Mouse (Mus musculus) MEL (cell line): ENCODE data around the gene Tmem236. TPM values are rescaled to one million over a fixed set of nuclear protein-coding genes. Genes with fewer than 3 reads are reported as not detected.

Source experiments
- DNase-seq: peaks from one replicate; pipeline ENCODE4 v3.0.0; 2011; ENCODE audit warnings: low read depth, low spot score
- H3K27ac ChIP-seq: 2 replicates; pipeline ENCODE4 v1.5.1; 2012; ENCODE audit warnings: low read depth, mild to moderate bottlenecking, control low read depth, low read length, moderate library complexity; ENCODE audit not compliant: control insufficient read depth
- H3K27me3 ChIP-seq, 2 experiments: fragments of 150-350 bp in 1 of 2; sonication (generic) in 1 of 2; 2 replicates each; pipeline ENCODE4 v1.6.1; 2012; ENCODE audit warnings: low read length in 2 of 2, mild to moderate bottlenecking in 2 of 2, improper control_type of control experiment in 1 of 2, moderate library complexity in 1 of 2; ENCODE audit not compliant: insufficient read depth in 2 of 2, control insufficient read depth in 1 of 2
- H3K36me3 ChIP-seq, 2 experiments: 2 replicates each; pipeline ENCODE4 v1.6.1; 2012 to 2014; ENCODE audit warnings: low read length in 2 of 2, improper control_type of control experiment in 1 of 2, inconsistent platforms in 1 of 2, mild to moderate bottlenecking in 1 of 2; ENCODE audit not compliant: insufficient read depth in 2 of 2, control insufficient read depth in 1 of 2
- H3K4me1 ChIP-seq, 2 experiments: fragments of 150-350 bp in 1 of 2; sonication (generic) in 1 of 2; 2 replicates each; pipeline ENCODE4 v1.6.1; 2012; ENCODE audit warnings: low read length in 2 of 2, improper control_type of control experiment in 1 of 2, mild to moderate bottlenecking in 1 of 2; ENCODE audit not compliant: insufficient read depth in 2 of 2, control insufficient read depth in 1 of 2
- H3K4me3 ChIP-seq, 2 experiments: fragments of 150-350 bp in 1 of 2; sonication (generic) in 1 of 2; 2 replicates each; pipeline ENCODE4 v1.5.1; 2012; ENCODE audit warnings: low read depth in 2 of 2, low read length in 2 of 2, mild to moderate bottlenecking in 2 of 2, moderate library complexity in 2 of 2, control low read depth in 1 of 2, improper control_type of control experiment in 1 of 2; ENCODE audit not compliant: control insufficient read depth in 1 of 2, insufficient read depth in 1 of 2
- H3K79me2 ChIP-seq: 2 replicates; pipeline ENCODE4 v1.6.1; 2012; ENCODE audit warnings: mild to moderate bottlenecking, low read length, moderate library complexity; ENCODE audit not compliant: control insufficient read depth, poor library complexity, insufficient read depth
- H3K9ac ChIP-seq: 2 replicates; pipeline ENCODE4 v1.6.1; 2012; ENCODE audit warnings: low read depth, mild to moderate bottlenecking, control low read depth, low read length, moderate library complexity; ENCODE audit not compliant: control insufficient read depth, poor library complexity, severe bottlenecking
- H3K9me3 ChIP-seq: fragments of 150-350 bp; sonication (generic); replicated peaks from 2 replicates; pipeline ENCODE4 v1.6.1; 2012; ENCODE audit warnings: mild to moderate bottlenecking, low read length, improper control_type of control experiment, moderate library complexity; ENCODE audit not compliant: insufficient read depth
- BHLHE40 ChIP-seq: IDR thresholded peaks from 2 replicates; pipeline ENCODE4 v1.6.1; 2012; ENCODE audit warnings: low read depth, mild to moderate bottlenecking, inconsistent platforms, low read length, improper control_type of control experiment, borderline replicate concordance
- CHD1 ChIP-seq: IDR thresholded peaks from 2 replicates; pipeline ENCODE4 v1.6.1; 2012; ENCODE audit warnings: low read depth, mild to moderate bottlenecking, inconsistent platforms, low read length, improper control_type of control experiment
- E2F4 ChIP-seq: IDR thresholded peaks from 2 replicates; pipeline ENCODE4 v1.6.1; 2011; ENCODE audit warnings: low read depth, low read length, improper control_type of control experiment, borderline replicate concordance
- ELF1 ChIP-seq: IDR thresholded peaks from 2 replicates; pipeline ENCODE4 v1.6.1; 2014; ENCODE audit warnings: low read depth, mild to moderate bottlenecking, inconsistent platforms, low read length, improper control_type of control experiment, moderate library complexity
- EP300 ChIP-seq, 2 experiments: IDR thresholded peaks; 2 replicates each; pipeline ENCODE4 v1.6.1; 2011; ENCODE audit warnings: improper control_type of control experiment in 2 of 2, low read length in 2 of 2, low read depth in 1 of 2, mild to moderate bottlenecking in 1 of 2
- GABPA ChIP-seq: IDR thresholded peaks from 2 replicates; pipeline ENCODE4 v1.6.1; 2012; ENCODE audit warnings: low read depth, mild to moderate bottlenecking, inconsistent platforms, low read length, improper control_type of control experiment, moderate library complexity
- GATA1 ChIP-seq: IDR thresholded peaks from 2 replicates; pipeline ENCODE4 v1.6.1; 2011; ENCODE audit warnings: low read depth, low read length, improper control_type of control experiment
- HCFC1 ChIP-seq: IDR thresholded peaks from 2 replicates; pipeline ENCODE4 v1.6.1; 2012; ENCODE audit warnings: low read depth, mild to moderate bottlenecking, inconsistent platforms, low read length, improper control_type of control experiment, moderate library complexity
- MAFK ChIP-seq: IDR thresholded peaks from 2 replicates; pipeline ENCODE4 v1.6.1; 2011; ENCODE audit warnings: low read depth, mild to moderate bottlenecking, low read length, improper control_type of control experiment, borderline replicate concordance
- MXI1 ChIP-seq: IDR thresholded peaks from 2 replicates; pipeline ENCODE4 v1.6.1; 2011; ENCODE audit warnings: mild to moderate bottlenecking, low read depth, low read length, improper control_type of control experiment
- MYB ChIP-seq: IDR thresholded peaks from 2 replicates; pipeline ENCODE4 v1.6.1; 2011; ENCODE audit warnings: mild to moderate bottlenecking, low read depth, low read length, improper control_type of control experiment
- NELFE ChIP-seq: IDR thresholded peaks from 2 replicates; pipeline ENCODE4 v1.6.1; 2011; ENCODE audit warnings: low read depth, low read length, improper control_type of control experiment
- POLR2AphosphoS5 ChIP-seq: IDR thresholded peaks from 2 replicates; pipeline ENCODE4 v1.6.1; 2012; ENCODE audit warnings: low read depth, borderline replicate concordance, mild to moderate bottlenecking, inconsistent platforms, low read length, moderate library complexity, mixed read lengths
- SIN3A ChIP-seq: IDR thresholded peaks from 2 replicates; pipeline ENCODE4 v1.6.1; 2012; ENCODE audit warnings: low read length, improper control_type of control experiment, inconsistent platforms
- SMC3 ChIP-seq: IDR thresholded peaks from 2 replicates; pipeline ENCODE4 v1.6.1; 2011; ENCODE audit warnings: low read depth, low read length, improper control_type of control experiment
- TAL1 ChIP-seq: IDR thresholded peaks from 2 replicates; pipeline ENCODE4 v1.6.1; 2012; ENCODE audit warnings: mild to moderate bottlenecking, inconsistent platforms, low read length, moderate library complexity, mixed read lengths
- UBTF ChIP-seq: IDR thresholded peaks from 2 replicates; pipeline ENCODE4 v1.6.1; 2012; ENCODE audit warnings: low read depth, mild to moderate bottlenecking, inconsistent platforms, low read length, improper control_type of control experiment, moderate library complexity, borderline replicate concordance; ENCODE audit not compliant: insufficient read depth
- USF1 ChIP-seq: IDR thresholded peaks from 2 replicates; pipeline ENCODE4 v1.6.1; 2014; ENCODE audit warnings: low read depth, mild to moderate bottlenecking, inconsistent platforms, low read length, improper control_type of control experiment, moderate library complexity
- ZC3H11A ChIP-seq: IDR thresholded peaks from 2 replicates; pipeline ENCODE4 v1.6.1; 2012; ENCODE audit warnings: low read depth, mild to moderate bottlenecking, inconsistent platforms, low read length, improper control_type of control experiment
- ZNF384 ChIP-seq: IDR thresholded peaks from 2 replicates; pipeline ENCODE4 v1.6.1; 2012; ENCODE audit warnings: low read depth, mild to moderate bottlenecking, inconsistent platforms, low read length, improper control_type of control experiment
- polyA plus RNA-seq, 2 experiments: library from polyadenylated mRNA; stranded (reverse) in 1 of 2; unstranded in 1 of 2; fragments of >175 nt in 1 of 2; fragments of >200 nt in 1 of 2; gene quantifications; 2 replicates each; pipeline versions ENCODE4 v1.2.1 to v1.2.4; 2012; ENCODE audit warnings: low replicate concordance in 2 of 2, low read depth in 1 of 2; ENCODE audit not compliant: insufficient read length in 2 of 2, insufficient read depth in 1 of 2, missing spikeins in 1 of 2
- total RNA-seq: library from RNA; depleted of rRNA; stranded (reverse); fragments of 300-350 nt; gene quantifications from 2 replicates; pipeline ENCODE4 v1.2.3, GENCODE M21; 2012

Tmem236 gene
- total and polyA plus RNA-seq, 3 experiments: 0.04 to 0.06 TPM; not detected in 1

DNA sequence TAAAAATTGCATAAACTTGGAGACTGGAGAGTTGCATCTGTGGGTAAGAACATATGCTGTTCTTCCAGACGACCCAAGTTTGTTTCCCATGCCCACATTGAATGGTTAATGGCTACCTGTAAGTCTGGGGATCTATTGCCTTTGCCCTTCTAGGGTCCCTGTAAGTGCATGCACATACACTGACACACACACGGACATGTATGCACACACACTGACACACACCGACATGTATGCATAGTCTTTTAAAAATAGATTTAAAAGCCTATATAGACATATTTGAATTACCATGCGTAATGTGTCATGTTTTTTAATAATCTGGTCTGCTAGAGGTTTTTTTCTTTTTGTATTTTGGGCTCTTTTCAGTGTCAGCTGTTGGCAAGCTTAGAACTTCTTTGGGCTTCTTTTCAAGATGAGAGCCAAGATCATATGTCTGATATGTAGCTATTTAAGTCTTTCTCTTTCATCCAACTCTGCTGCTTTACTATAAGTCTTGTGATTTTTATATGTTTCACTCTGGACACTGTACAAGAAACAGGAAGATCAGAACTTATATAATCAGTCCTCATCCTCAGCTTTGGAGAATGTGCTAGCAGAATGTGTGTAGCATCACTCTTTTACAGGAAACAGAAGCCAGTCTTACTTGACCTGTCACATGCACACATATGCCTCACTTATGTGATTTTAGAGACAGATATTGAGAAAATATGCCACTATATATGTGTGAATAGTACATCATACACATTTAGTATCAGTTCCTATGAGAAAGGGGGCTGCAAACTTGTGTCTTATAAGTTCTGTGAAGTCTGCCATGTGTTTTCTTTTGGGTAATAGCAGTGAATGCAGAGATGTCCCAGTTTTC, 41.6 kb upstream of the Tmem236 start:
- TF ChIP-seq ZC3H11A (no peak), EP300 (IDR thresholded peaks at IDR 0.05; ENCODE audit: low read depth in 1 of 2, low read length in 2 of 2) (no peak), SMC3 (no peak), BHLHE40 (no peak), MYB (no peak), SIN3A (no peak), HCFC1 (no peak), CHD1 (no peak), POLR2AphosphoS5 (no peak)
- H3K36me3 ChIP-seq: peaks cover 0 to 31% of the 10 kb centered on the region in 2 experiments; a peak in 2 of 4 replicates
- no peak for DNase-seq

GRCm38 (mm10) chr2:14136906-14137305, 37.4 kb upstream of the Tmem236 start:
- no peak overlapping the region for H3K4me3 ChIP-seq
- no peaks in the 10 kb centered on the region for H3K79me2 ChIP-seq
- peaks cover 0 to 32% of the 10 kb centered on the region in 2 experiments; a peak in 2 of 4 replicates for H3K36me3 ChIP-seq
- H3K9me3 ChIP-seq: no peaks in the 10 kb centered on the region
- H3K4me1 ChIP-seq: no peaks in the 10 kb centered on the region
- no peak for TF ChIP-seq MAFK
- no peak for TF ChIP-seq HCFC1
- no peak for TF ChIP-seq TAL1
- H3K9ac ChIP-seq: no peak overlapping the region
- DNase-seq: no peak
- H3K27ac ChIP-seq: no peak overlapping the region
- H3K27me3 ChIP-seq: no peaks in the 10 kb centered on the region

More for the DNA sequence above, 41.6 kb upstream of the Tmem236 start:
- H3K27ac ChIP-seq: no peak overlapping the region
- no peaks in the 10 kb centered on the region for H3K9me3 ChIP-seq
- no peak overlapping the region for H3K4me3 ChIP-seq
- no peak overlapping the region for H3K9ac ChIP-seq
- no peaks in the 10 kb centered on the region for H3K27me3 ChIP-seq
- no peaks in the 10 kb centered on the region for H3K79me2 ChIP-seq
- no peaks in the 10 kb centered on the region for H3K4me1 ChIP-seq

GRCm38 (mm10) chr2:14139590-14139989, 34.7 kb upstream of the Tmem236 start:
- Histone ChIP-seq H3K4me1 (no peaks in the 10 kb centered on the region), H3K9ac (no peak overlapping the region), H3K36me3 (peaks cover 0 to 30% of the 10 kb centered on the region in 2 experiments; a peak in 2 of 4 replicates), H3K27ac (no peak overlapping the region), H3K9me3 (no peaks in the 10 kb centered on the region), H3K27me3 (no peaks in the 10 kb centered on the region), H3K79me2 (no peaks in the 10 kb centered on the region), H3K4me3 (no peak overlapping the region)
- TF ChIP-seq NELFE (no peak), UBTF (no peak), CHD1 (no peak), MXI1 (no peak), ELF1 (no peak), GATA1 (no peak), GABPA (no peak), MAFK (no peak), USF1 (no peak), E2F4 (no peak), ZNF384 (no peak)
- no peak for DNase-seq
